Mouse (Mus musculus): ENCODE measurements around the gene Tyw1.

Gene Tyw1

GRCm38 (mm10) chr5:130363773-130364172 is 108.4 kb downstream of the Tyw1 start:
- in situ Hi-C loops (cut with MboI; ENCODE audit: unreplicated experiment in 2 of 2) = no loop called here

GRCm38 (mm10) chr5:130368236-130368635 is 112.8 kb downstream of the Tyw1 start:
- in situ Hi-C loops (cut with MboI; ENCODE audit: unreplicated experiment in 2 of 2) = no loop called here

GRCm38 (mm10) chr5:130369237-130369636 is 113.8 kb downstream of the Tyw1 start, which contains the start of gene Caln1:
Gene Caln1 (plus strand): TSS chr5:130369455.
- in situ Hi-C loops (cut with MboI; ENCODE audit: unreplicated experiment in 2 of 2) = no loop called here

GRCm38 (mm10) chr5:130375411-130375810 is 120.0 kb downstream of the Tyw1 start:
- in situ Hi-C loops (cut with MboI; ENCODE audit: unreplicated experiment in 2 of 2) = no loop called here

- in situ Hi-C loops (cut with MboI; ENCODE audit: unreplicated experiment in 2 of 2) = no loop called here
Observed at GRCm38 (mm10) chr5:130384222-130384912, 128.9 kb downstream of the Tyw1 start, which contains the start of gene A330070K13Rik. Gene A330070K13Rik (minus strand): TSS chr5:130384631.

- in situ Hi-C loops (cut with MboI; ENCODE audit: unreplicated experiment in 2 of 2) = no loop called here
Observed at GRCm38 (mm10) chr5:130386418-130386817, 131.0 kb downstream of the Tyw1 start.

Measured in v-Abl transformed pro-B cells (cell line).